Mouse (Mus musculus): Measurements from ENCODE around the gene Man2b1. TPM values are rescaled to one million over a fixed set of nuclear protein-coding genes. Genes with fewer than 3 reads are reported as not detected.

Gene Man2b1
- polyA plus RNA-seq (2012; rRNA removed) (46.7 and 54.1 TPM in 2 replicates), polyA plus RNA-seq (2014; fragmentation: Nextera tagmentation; extraction: Ambion mirVana) (32.9 and 34.2 TPM in 2 replicates)

- TF ChIP-seq POLR2A (IDR thresholded peaks at IDR 0.05; ENCODE audit: borderline replicate concordance, extremely low read depth, insufficient read depth, insufficient read length), result no peak
- WGBS, result under 1% methylated on average over 30 of the region's 30 CpGs
- H3K27me3 ChIP-seq (ENCODE audit: control insufficient read depth, insufficient read depth, low read length), result no peaks in the 10 kb centered on the region
- H3K4me3 ChIP-seq (replicated peaks; ENCODE audit: low read length), result peak within 1 kb of the TSS; percentile 58
- peak within 1 kb of the TSS; percentile 61 for H3K9ac ChIP-seq (ENCODE audit: low read depth, low read length, severe bottlenecking)
- ATAC-seq (ENCODE audit: low FRiP score, low read depth) (peak; percentile 78), DNase-seq (ENCODE audit: low spot score) (peak; percentile 86)
- no peaks in the 10 kb centered on the region for H3K9me3 ChIP-seq (ENCODE audit: control insufficient read depth, low read length)
- H3K4me1 ChIP-seq (ENCODE audit: control insufficient read depth, insufficient read depth, low read length), result peaks cover 16% of the 10 kb centered on the region
- H3K4me2 ChIP-seq (replicated peaks; ENCODE audit: low read depth, low read length, severe bottlenecking), result peak within 1 kb of the TSS; percentile 70
- no peak within 1 kb of the TSS for H3K27ac ChIP-seq (replicated peaks; ENCODE audit: low read depth, low read length)
- peaks cover 30% of the 10 kb centered on the region for H3K36me3 ChIP-seq (ENCODE audit: control insufficient read depth, insufficient read depth, low read length)
Measured at GRCm38 (mm10) chr8:85083108-85083813, at the start of gene Man2b1. Gene Man2b1 (plus strand): TSS chr8:85083270.

DNA sequence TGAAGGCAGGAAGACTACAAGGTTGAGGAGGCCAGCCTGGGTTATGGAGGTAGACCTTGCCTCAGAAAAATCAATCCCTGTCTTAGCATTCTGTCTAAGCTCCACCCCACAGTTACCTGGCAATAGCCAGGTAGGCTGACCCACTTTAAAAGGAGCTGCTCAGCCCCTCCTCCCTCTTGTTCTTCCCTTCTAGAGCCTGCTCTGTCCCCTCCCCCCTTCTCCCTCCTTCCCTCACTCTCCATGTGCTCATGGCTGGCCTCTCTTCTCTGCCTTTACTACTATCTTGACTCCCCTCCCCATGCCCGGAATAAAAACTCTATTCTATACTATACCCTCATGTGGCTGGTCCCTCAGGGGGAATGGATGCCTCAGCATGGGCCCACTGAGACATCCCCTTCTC lies 49.2 kb upstream of the Man2b1 start:
- no peak overlapping the region for H3K4me2 ChIP-seq (replicated peaks; ENCODE audit: low read depth, low read length, severe bottlenecking)
- no peaks in the 10 kb centered on the region for H3K27me3 ChIP-seq (ENCODE audit: control insufficient read depth, insufficient read depth, low read length)
- peaks cover 14% of the 10 kb centered on the region for H3K4me1 ChIP-seq (ENCODE audit: control insufficient read depth, insufficient read depth, low read length)
- H3K9me3 ChIP-seq (ENCODE audit: control insufficient read depth, low read length), result no peaks in the 10 kb centered on the region
- no peak overlapping the region for H3K9ac ChIP-seq (ENCODE audit: low read depth, low read length, severe bottlenecking)
- no peak for TF ChIP-seq POLR2A (IDR thresholded peaks at IDR 0.05; ENCODE audit: borderline replicate concordance, extremely low read depth, insufficient read depth, insufficient read length)
- peaks cover 48% of the 10 kb centered on the region for H3K36me3 ChIP-seq (ENCODE audit: control insufficient read depth, insufficient read depth, low read length)
- DNase-seq (ENCODE audit: low spot score), result no peak
- WGBS, result 79% methylated on average over 1 of the region's 1 CpGs
- no peak for ATAC-seq (ENCODE audit: low FRiP score, low read depth)
- no peak overlapping the region for H3K27ac ChIP-seq (replicated peaks; ENCODE audit: low read depth, low read length)
- H3K4me3 ChIP-seq (replicated peaks; ENCODE audit: low read length), result no peak overlapping the region

- H3K36me3 ChIP-seq (ENCODE audit: control insufficient read depth, insufficient read depth, low read length), result peaks cover 41% of the 10 kb centered on the region
- H3K9me3 ChIP-seq (ENCODE audit: control insufficient read depth, low read length), result no peaks in the 10 kb centered on the region
- DNase-seq (ENCODE audit: low spot score) (peak; percentile 92), ATAC-seq (ENCODE audit: low FRiP score, low read depth) (no peak)
- TF ChIP-seq POLR2A (IDR thresholded peaks at IDR 0.05; ENCODE audit: borderline replicate concordance, extremely low read depth, insufficient read depth, insufficient read length), result no peak
- H3K27me3 ChIP-seq (ENCODE audit: control insufficient read depth, insufficient read depth, low read length), result no peaks in the 10 kb centered on the region
- H3K4me1 ChIP-seq (ENCODE audit: control insufficient read depth, insufficient read depth, low read length), result peaks cover 13% of the 10 kb centered on the region
- peak overlapping the region; percentile 74 for H3K4me3 ChIP-seq (replicated peaks; ENCODE audit: low read length)
- WGBS, result 4% methylated on average over 13 of the region's 13 CpGs
- peak overlapping the region; percentile 88 for H3K4me2 ChIP-seq (replicated peaks; ENCODE audit: low read depth, low read length, severe bottlenecking)
- no peak overlapping the region for H3K27ac ChIP-seq (replicated peaks; ENCODE audit: low read depth, low read length)
- peak overlapping the region; percentile 12 for H3K9ac ChIP-seq (ENCODE audit: low read depth, low read length, severe bottlenecking)
Measured at GRCm38 (mm10) chr8:85034764-85035163, 48.3 kb upstream of the Man2b1 start.

DNA sequence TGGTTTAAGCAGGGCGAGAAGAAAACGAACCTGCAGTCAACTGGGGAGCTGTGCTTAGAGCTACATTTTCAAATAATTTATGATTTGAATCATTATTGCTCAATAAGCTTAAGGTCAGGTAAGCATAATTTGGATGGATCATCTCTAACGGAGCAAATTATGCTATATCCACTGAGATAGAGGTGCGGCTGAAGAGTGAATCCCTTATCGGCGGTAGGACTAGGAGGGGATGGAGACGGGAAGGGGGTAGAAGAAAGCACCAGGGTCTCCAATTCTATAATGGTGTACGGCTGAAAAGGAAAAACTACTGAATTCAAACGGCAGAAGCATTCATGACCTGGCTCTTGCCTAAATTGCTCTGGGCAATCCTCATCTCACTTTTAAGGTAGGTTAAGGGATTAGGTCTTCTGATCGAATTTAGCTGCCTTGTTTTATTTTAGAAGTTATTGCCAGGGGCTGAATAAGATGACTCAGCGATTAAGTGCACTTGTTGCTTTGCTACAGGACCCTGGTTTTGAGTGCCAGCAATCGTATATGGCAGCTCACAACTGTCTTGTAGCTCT lies 47.8 kb upstream of the Man2b1 start:
- no peak for TF ChIP-seq POLR2A (IDR thresholded peaks at IDR 0.05; ENCODE audit: borderline replicate concordance, extremely low read depth, insufficient read depth, insufficient read length)
- H3K4me3 ChIP-seq (replicated peaks; ENCODE audit: low read length), result peak overlapping the region; percentile 74
- H3K36me3 ChIP-seq (ENCODE audit: control insufficient read depth, insufficient read depth, low read length), result peaks cover 41% of the 10 kb centered on the region
- peak overlapping the region; percentile 68 for H3K9ac ChIP-seq (ENCODE audit: low read depth, low read length, severe bottlenecking)
- peaks cover 13% of the 10 kb centered on the region for H3K4me1 ChIP-seq (ENCODE audit: control insufficient read depth, insufficient read depth, low read length)
- no peaks in the 10 kb centered on the region for H3K27me3 ChIP-seq (ENCODE audit: control insufficient read depth, insufficient read depth, low read length)
- peak overlapping the region; percentile 88 for H3K4me2 ChIP-seq (replicated peaks; ENCODE audit: low read depth, low read length, severe bottlenecking)
- ATAC-seq (ENCODE audit: low FRiP score, low read depth) (no peak), DNase-seq (ENCODE audit: low spot score) (no peak)
- WGBS, result 7% methylated on average over 12 of the region's 12 CpGs
- H3K9me3 ChIP-seq (ENCODE audit: control insufficient read depth, low read length), result no peaks in the 10 kb centered on the region
- peak overlapping the region; percentile 98 for H3K27ac ChIP-seq (replicated peaks; ENCODE audit: low read depth, low read length)

DNA sequence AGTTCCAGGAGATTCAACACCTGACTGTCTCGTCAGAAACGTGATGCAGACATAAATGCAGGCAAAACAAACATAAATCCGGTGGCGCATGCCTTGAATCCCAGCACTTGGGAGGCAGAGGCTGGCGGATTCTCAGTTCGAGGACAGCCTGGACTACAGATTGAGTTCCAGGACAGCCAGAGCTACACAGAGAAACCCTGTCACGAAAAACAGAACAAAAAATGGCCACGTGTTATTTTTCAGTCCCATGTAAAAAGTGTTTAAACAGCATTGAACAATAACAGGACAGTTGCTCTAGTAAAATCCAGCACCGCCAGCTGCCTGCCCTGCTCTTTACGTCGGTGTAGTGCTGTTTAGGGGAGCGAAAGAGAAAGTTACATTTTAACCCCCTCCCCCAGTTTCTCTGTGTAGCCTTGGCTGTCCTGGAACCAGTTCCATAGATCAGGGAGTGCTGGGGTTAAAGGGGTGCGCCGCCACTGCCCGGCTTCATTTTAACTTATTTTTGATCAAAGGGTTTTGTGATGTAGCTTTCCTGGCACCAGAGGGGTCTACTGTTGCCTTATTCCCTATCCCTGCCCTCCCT lies 47.3 kb upstream of the Man2b1 start:
- TF ChIP-seq POLR2A (IDR thresholded peaks at IDR 0.05; ENCODE audit: borderline replicate concordance, extremely low read depth, insufficient read depth, insufficient read length), result no peak
- Histone ChIP-seq H3K27ac (replicated peaks; ENCODE audit: low read depth, low read length) (peak overlapping the region; percentile 98), H3K4me3 (replicated peaks; ENCODE audit: low read length) (peak overlapping the region; percentile 74), H3K36me3 (ENCODE audit: control insufficient read depth, insufficient read depth, low read length) (peaks cover 41% of the 10 kb centered on the region), H3K4me2 (replicated peaks; ENCODE audit: low read depth, low read length, severe bottlenecking) (peak overlapping the region; percentile 88), H3K9me3 (ENCODE audit: control insufficient read depth, low read length) (no peaks in the 10 kb centered on the region), H3K27me3 (ENCODE audit: control insufficient read depth, insufficient read depth, low read length) (no peaks in the 10 kb centered on the region), H3K4me1 (ENCODE audit: control insufficient read depth, insufficient read depth, low read length) (peaks cover 13% of the 10 kb centered on the region), H3K9ac (ENCODE audit: low read depth, low read length, severe bottlenecking) (peak overlapping the region; percentile 68)
- DNase-seq (ENCODE audit: low spot score), result peak; percentile 54
- WGBS, result under 1% methylated on average over 15 of the region's 15 CpGs
- ATAC-seq (ENCODE audit: low FRiP score, low read depth), result peak; percentile 3; the same call in 1 of the 2 replicates
